Mouse (Mus musculus) heart, postnatal 36 days (tissue): Measurements from ENCODE around the gene Arsj. TPM values are rescaled to one million over a fixed set of nuclear protein-coding genes. Genes with fewer than 3 reads are reported as not detected.
A peak's percentile ranks its signal among the peaks of the same experiment; 100 is the strongest.

ENCODE experiments used
- DNase-seq, 2 experiments: peaks; one replicate each; pipeline ENCODE4 v3.0.0; 2021 to 2022
- intact Hi-C: fragments of 180-260 bp; cut with DNase I; formaldehyde crosslinking; loops from one replicate; pipeline ENCODE4 v1.15.1; 2025
- total RNA-seq, 2 experiments: library from RNA; stranded (reverse); gene quantifications; 2 replicates each; pipeline ENCODE4 v1.2.3; 2021

The Arsj gene
- total RNA-seq = under 1 TPM; 0.30 to 0.31 TPM

- intact Hi-C loops = no loop called here
- peak; percentile 53 to 71 for DNase-seq
Observed at GRCm38 (mm10) chr3:126363568-126364505, at the start of gene Arsj. Gene Arsj, plus strand, starts transcription at chr3:126363684.

- no peak for DNase-seq
- intact Hi-C loops = no loop called here
Observed at GRCm38 (mm10) chr3:126324872-126325498, 38.5 kb upstream of the Arsj start.

GRCm38 (mm10) chr3:126325891-126326627 is 37.4 kb upstream of the Arsj start:
- peak; percentile 21 to 25 for DNase-seq
- intact Hi-C loops = no loop called here

- intact Hi-C loops = no loop called here
- no peak for DNase-seq
Observed at GRCm38 (mm10) chr3:126326628-126327325, 36.7 kb upstream of the Arsj start.

GRCm38 (mm10) chr3:126335329-126335728 is 28.2 kb upstream of the Arsj start:
- no peak for DNase-seq
- intact Hi-C loops = no loop called here

GRCm38 (mm10) chr3:126344745-126345144 is 18.7 kb upstream of the Arsj start:
- DNase-seq = no peak
- intact Hi-C loops = no loop called here

- intact Hi-C loops = no loop called here
- DNase-seq = no peak
Observed at GRCm38 (mm10) chr3:126359760-126360159, 3.7 kb upstream of the Arsj start.

- no peak for DNase-seq
- intact Hi-C loops = no loop called here
Observed at GRCm38 (mm10) chr3:126362392-126362791, 1.1 kb upstream of the Arsj start.

GRCm38 (mm10) chr3:126362931-126363525 is 456 bp upstream of the Arsj start:
- intact Hi-C loops = no loop called here
- DNase-seq = no peak

- intact Hi-C loops = no loop called here
- DNase-seq = no peak
Observed at GRCm38 (mm10) chr3:126364555-126364954, 1.1 kb downstream of the Arsj start.

- DNase-seq = no peak
- intact Hi-C loops = no loop called here
Observed at GRCm38 (mm10) chr3:126370571-126370970, 7.1 kb downstream of the Arsj start.

GRCm38 (mm10) chr3:126372815-126373545 is 9.5 kb downstream of the Arsj start:
- intact Hi-C loops = no loop called here
- no peak for DNase-seq

GRCm38 (mm10) chr3:126373721-126374120 is 10.2 kb downstream of the Arsj start:
- no peak for DNase-seq
- intact Hi-C loops = no loop called here

- DNase-seq = no peak
- intact Hi-C loops = no loop called here
Observed at GRCm38 (mm10) chr3:126379252-126379651, 15.8 kb downstream of the Arsj start.

GRCm38 (mm10) chr3:126379702-126380101 is 16.2 kb downstream of the Arsj start:
- intact Hi-C loops = no loop called here
- DNase-seq = no peak

- no peak for DNase-seq
- intact Hi-C loops = no loop called here
Observed at GRCm38 (mm10) chr3:126383276-126383675, 19.8 kb downstream of the Arsj start.

GRCm38 (mm10) chr3:126384657-126385438 is 21.4 kb downstream of the Arsj start:
- intact Hi-C loops = no loop called here
- DNase-seq = no peak

- no peak for DNase-seq
Observed at GRCm38 (mm10) chr3:126397451-126397850, 34.0 kb downstream of the Arsj start.

More at GRCm38 (mm10) chr3:126397451-126397850, 34.0 kb downstream of the Arsj start:
- intact Hi-C loops = no loop called here
